Mouse (Mus musculus) gastrocnemius, postnatal 25 days (tissue): ENCODE measurements at regions not wholly inside any gene's neighbourhood (a gene's known extent, or its start where the extent isn't known, plus 50 kb on each side); places are given as distances from the start of the nearest gene placed in this dataset.
"Not testable (repeated sequence)": the region's sequence is repeated elsewhere in the genome, so short reads cannot be mapped to it uniquely, and the experiment has no call there.

ENCODE experiments used
- DNase-seq: peaks from one replicate; pipeline ENCODE4 v3.0.0; 2022

- DNase-seq = peak; percentile 13
Observed at GRCm38 (mm10) chr13:57046130-57046529, 150.3 kb upstream of the Trpc7 start.

- DNase-seq = peak; percentile 13
Observed at GRCm38 (mm10) chr13:57044455-57044854, 148.7 kb upstream of the Trpc7 start.

- DNase-seq = peak; percentile 16
Observed at GRCm38 (mm10) chr13:57043316-57043974, 147.7 kb upstream of the Trpc7 start.

GRCm38 (mm10) chr13:57042514-57042913 lies 146.7 kb upstream of the Trpc7 start:
- no peak for DNase-seq

GRCm38 (mm10) chr13:57032871-57033270 lies 137.1 kb upstream of the Trpc7 start:
- DNase-seq = no peak

GRCm38 (mm10) chr13:57017553-57018341 lies 122.0 kb upstream of the Trpc7 start:
- DNase-seq = no peak

GRCm38 (mm10) chr13:57016465-57017272 lies 120.9 kb upstream of the Trpc7 start:
- no peak for DNase-seq

- not testable (repeated sequence) for DNase-seq
Observed at GRCm38 (mm10) chr13:57007236-57007635, 111.4 kb upstream of the Trpc7 start.

- no peak for DNase-seq
Observed at GRCm38 (mm10) chr13:57003565-57004132, 107.9 kb upstream of the Trpc7 start.

GRCm38 (mm10) chr13:56992022-56992421 lies 96.2 kb upstream of the Trpc7 start:
- DNase-seq = no peak

GRCm38 (mm10) chr13:56974063-56974462 lies 78.3 kb upstream of the Trpc7 start:
- DNase-seq = no peak

GRCm38 (mm10) chr13:56955358-56955757 lies 59.6 kb upstream of the Trpc7 start:
- DNase-seq = no peak

- no peak for DNase-seq
Observed at GRCm38 (mm10) chr13:56948086-56948485, 52.3 kb upstream of the Trpc7 start.

- DNase-seq = no peak
Observed at GRCm38 (mm10) chr13:56947266-56947665, 51.5 kb upstream of the Trpc7 start.
